Mouse (Mus musculus) hindbrain, embryonic 16.5 days (tissue): ENCODE results near the gene Tysnd1. TPM values are rescaled to one million over a fixed set of nuclear protein-coding genes. Genes with fewer than 3 reads are reported as not detected.

Source experiments
- ATAC-seq: fragments of 200-750 bp; cut with Nextera tagmentation; 2 replicates; pipeline ENCODE4 v1.8.0; 2017; ENCODE audit warnings: moderate TSS enrichment, moderate library complexity
- H3K27ac ChIP-seq: fragments of 300-500 bp; sonication (generic); 2 replicates; pipeline ENCODE4 v1.5.1; 2014; ENCODE audit warnings: low read depth, mild to moderate bottlenecking, control low read depth, low read length, moderate library complexity
- H3K27me3 ChIP-seq: fragments of 300-500 bp; sonication (generic); replicated peaks from 2 replicates; pipeline ENCODE4 v1.6.1; 2014; ENCODE audit warnings: low read length; ENCODE audit not compliant: control insufficient read depth, insufficient read depth
- H3K36me3 ChIP-seq: fragments of 300-500 bp; sonication (generic); 2 replicates; pipeline ENCODE4 v1.6.1; 2014; ENCODE audit warnings: mild to moderate bottlenecking, low read length, moderate library complexity, mixed read lengths; ENCODE audit not compliant: control insufficient read depth, insufficient read depth
- H3K4me1 ChIP-seq: fragments of 300-500 bp; sonication (generic); 2 replicates; pipeline ENCODE4 v1.6.1; 2014; ENCODE audit warnings: low read depth, low read length; ENCODE audit not compliant: control insufficient read depth, insufficient read depth
- H3K4me2 ChIP-seq: fragments of 300-500 bp; sonication (generic); 2 replicates; pipeline ENCODE4 v1.6.1; 2014; ENCODE audit warnings: mild to moderate bottlenecking, low read length, control low read depth, moderate library complexity
- H3K4me3 ChIP-seq: fragments of 300-500 bp; sonication (generic); 2 replicates; pipeline ENCODE4 v1.5.1; 2014; ENCODE audit warnings: mild to moderate bottlenecking, low read length, control low read depth, moderate library complexity
- H3K9ac ChIP-seq: fragments of 300-500 bp; sonication (generic); 2 replicates; pipeline ENCODE4 v1.6.1; 2014; ENCODE audit warnings: low read depth, mild to moderate bottlenecking, control low read depth, low read length, moderate library complexity
- H3K9me3 ChIP-seq: fragments of 300-500 bp; sonication (generic); 2 replicates; pipeline ENCODE4 v1.6.1; 2014; ENCODE audit warnings: mild to moderate bottlenecking, low read length, moderate library complexity; ENCODE audit not compliant: control insufficient read depth
- WGBS: fragments of 180-500 bp; shearing (Covaris S2); extraction: QIAGEN DNeasy Blood & Tissue Kit; methylation state at CpG from one replicate; pipeline ENCODE4 v1.1.7; 2014; 5-methylcytosine and 5-hydroxymethylcytosine counted together
- polyA plus RNA-seq: library from polyadenylated mRNA; unstranded; fragments of >200 nt; fragmentation: Nextera tagmentation; extraction: Ambion mirVana; gene quantifications from 2 replicates; pipeline ENCODE4 v1.2.1, GENCODE M21; 2015

The Tysnd1 gene
- polyA plus RNA-seq, 1 experiment from 2014 or later = 24.5 TPM

DNA sequence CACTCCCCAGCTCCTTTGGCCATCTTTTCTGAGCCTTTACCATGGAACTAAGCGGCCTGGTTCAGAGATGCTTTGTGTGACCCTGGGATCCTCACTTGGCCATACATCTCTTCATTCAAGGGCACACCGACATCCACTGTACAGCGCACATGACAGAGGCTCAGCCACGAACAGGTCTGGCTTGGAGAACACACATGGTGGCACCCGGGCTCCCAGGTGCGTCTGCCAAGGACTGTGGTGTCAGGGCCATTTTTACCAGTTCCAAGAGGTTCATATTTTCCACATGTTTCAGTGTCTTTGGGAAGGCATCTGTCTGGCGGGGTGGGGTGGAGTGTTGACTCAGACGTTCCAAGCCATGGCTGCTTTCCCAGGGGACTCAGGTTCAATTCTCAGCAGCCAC is 47.0 kb downstream of the Tysnd1 start:
- no peaks in the 10 kb centered on the region for H3K4me1 ChIP-seq
- H3K4me3 ChIP-seq = no peak overlapping the region
- no peak overlapping the region for H3K4me2 ChIP-seq
- H3K9ac ChIP-seq = no peak overlapping the region
- ATAC-seq = no peak
- no peak overlapping the region for H3K27ac ChIP-seq
- WGBS = 94% methylated on average over 8 of the region's 8 CpGs
- H3K27me3 ChIP-seq = no peaks in the 10 kb centered on the region
- H3K36me3 ChIP-seq = peaks cover 65% of the 10 kb centered on the region
- peaks cover 4% of the 10 kb centered on the region; the same call in 1 of the 2 replicates for H3K9me3 ChIP-seq

DNA sequence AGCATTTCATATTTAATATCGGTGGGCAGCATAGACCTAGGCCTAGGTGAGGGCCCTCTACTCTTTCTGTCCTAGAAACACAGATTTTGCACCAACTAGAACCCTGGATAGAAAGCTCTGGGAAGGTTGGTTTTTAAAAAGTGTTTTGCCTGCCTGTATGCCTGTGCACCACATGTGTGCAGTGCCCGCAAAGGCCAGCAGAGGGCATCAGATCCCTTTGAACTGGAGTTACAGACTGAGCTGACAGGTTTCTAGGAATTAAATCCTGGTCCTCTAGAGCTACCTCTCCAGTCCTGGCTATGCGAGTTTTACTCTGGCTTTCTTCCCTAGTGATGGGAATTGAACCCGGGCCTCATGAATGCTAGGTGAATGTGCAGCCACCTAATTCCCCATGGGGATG is 49.8 kb downstream of the Tysnd1 start:
- Histone ChIP-seq H3K27me3 (no peaks in the 10 kb centered on the region), H3K4me3 (no peak overlapping the region), H3K4me1 (no peaks in the 10 kb centered on the region), H3K27ac (no peak overlapping the region), H3K9ac (no peak overlapping the region), H3K9me3 (peaks cover 4% of the 10 kb centered on the region; the same call in 1 of the 2 replicates), H3K4me2 (no peak overlapping the region), H3K36me3 (peaks cover 67% of the 10 kb centered on the region)
- 85% methylated on average over 4 of the region's 4 CpGs for WGBS
- no peak for ATAC-seq

GRCm38 (mm10) chr10:61747302-61747701 is 52.0 kb downstream of the Tysnd1 start:
- Histone ChIP-seq H3K9ac (no peak overlapping the region), H3K4me2 (no peak overlapping the region), H3K27me3 (no peaks in the 10 kb centered on the region), H3K4me1 (no peaks in the 10 kb centered on the region), H3K36me3 (peaks cover 69% of the 10 kb centered on the region), H3K27ac (no peak overlapping the region), H3K9me3 (peaks cover 4% of the 10 kb centered on the region; the same call in 1 of the 2 replicates), H3K4me3 (no peak overlapping the region)
- 82% methylated on average over 13 of the region's 13 CpGs for WGBS
- no peak for ATAC-seq

DNA sequence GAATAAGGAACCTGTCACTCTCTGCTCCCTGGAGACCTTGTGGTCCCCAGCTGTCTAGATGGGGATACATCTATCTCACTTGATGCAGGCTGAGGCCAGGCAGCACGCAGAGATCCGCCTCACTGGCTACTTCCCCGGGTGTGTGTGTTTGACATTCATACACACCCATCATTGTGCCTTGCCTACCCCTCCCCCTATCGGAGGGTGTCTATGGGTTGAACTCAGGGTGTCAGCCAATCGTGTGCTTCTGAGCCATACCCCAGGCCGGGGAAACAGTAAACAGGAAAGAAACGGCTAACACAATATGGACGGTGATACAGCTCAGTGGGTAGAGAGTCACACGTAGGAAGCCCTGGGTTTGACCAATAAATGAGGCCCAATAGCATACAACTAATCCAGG is 54.7 kb downstream of the Tysnd1 start:
- WGBS = 83% methylated on average over 9 of the region's 9 CpGs
- no peaks in the 10 kb centered on the region for H3K4me1 ChIP-seq

DNA sequence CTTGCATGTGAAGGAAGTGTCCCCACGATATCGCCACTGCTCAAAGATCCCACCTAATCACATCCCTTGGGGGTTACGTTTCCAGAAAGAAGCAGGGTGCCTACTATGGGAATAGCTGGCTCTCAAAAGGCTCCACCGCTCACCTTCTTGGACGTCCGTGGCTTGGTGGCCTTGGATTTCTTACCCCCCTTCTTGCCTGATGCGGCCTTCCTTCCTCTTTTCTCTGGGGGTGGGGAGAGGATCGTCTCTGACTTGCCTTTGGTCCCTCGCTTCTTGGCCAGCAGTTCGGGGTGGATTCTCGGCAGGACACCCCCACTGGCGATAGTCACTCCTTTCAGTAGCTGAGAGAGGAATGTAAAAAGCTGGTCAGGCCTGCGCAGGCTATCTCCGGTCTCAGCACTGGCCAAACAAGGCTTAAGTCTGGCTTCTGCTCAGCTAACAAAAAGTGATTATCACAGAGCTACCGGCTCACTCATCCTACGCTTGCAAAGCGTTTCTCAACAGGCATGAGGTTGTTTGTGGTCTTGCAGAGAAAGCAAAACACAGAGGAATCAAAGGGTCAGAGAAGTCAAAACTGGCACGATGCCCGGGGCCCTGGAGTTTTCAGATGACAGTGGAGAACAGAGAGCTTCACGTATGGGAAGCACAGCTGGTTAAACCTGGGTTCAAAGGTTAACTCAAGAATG is 56.4 kb downstream of the Tysnd1 start:
- no peak overlapping the region for H3K4me2 ChIP-seq
- ATAC-seq = no peak
- peaks cover 54% of the 10 kb centered on the region for H3K36me3 ChIP-seq
- 78% methylated on average over 20 of the region's 20 CpGs for WGBS
- no peak overlapping the region for H3K27ac ChIP-seq
- no peaks in the 10 kb centered on the region for H3K4me1 ChIP-seq
- no peak overlapping the region for H3K4me3 ChIP-seq
- H3K27me3 ChIP-seq = no peaks in the 10 kb centered on the region
- H3K9ac ChIP-seq = no peak overlapping the region
- H3K9me3 ChIP-seq = no peaks in the 10 kb centered on the region

More for the DNA sequence above, 54.7 kb downstream of the Tysnd1 start:
- peaks cover 60% of the 10 kb centered on the region for H3K36me3 ChIP-seq
- peaks cover 4% of the 10 kb centered on the region; the same call in 1 of the 2 replicates for H3K9me3 ChIP-seq
- no peak overlapping the region for H3K4me2 ChIP-seq
- no peak overlapping the region for H3K4me3 ChIP-seq
- no peaks in the 10 kb centered on the region for H3K27me3 ChIP-seq
- ATAC-seq = no peak
- no peak overlapping the region for H3K9ac ChIP-seq
- no peak overlapping the region for H3K27ac ChIP-seq

Other genes starting within 250 kb of the Tysnd1 start
- gene Eif4ebp2, start 242.9 kb upstream of the Tysnd1 start, polyA plus RNA-seq = 43.2 and 46.6 TPM in 2 replicates
- gene Lrrc20, start 219.7 kb upstream of the Tysnd1 start, polyA plus RNA-seq = 14.9 and 17.7 TPM in 2 replicates
- gene Npffr1, start 100.0 kb upstream of the Tysnd1 start, polyA plus RNA-seq = 0.97 and 1.5 TPM in 2 replicates
- gene Ppa1, start 47.0 kb upstream of the Tysnd1 start, polyA plus RNA-seq = 207 and 226 TPM in 2 replicates
- 204 and 210 TPM in 2 replicates for gene Sar1a, start 15.2 kb upstream of the Tysnd1 start, polyA plus RNA-seq
- 15.8 and 19.2 TPM in 2 replicates for gene Aifm2, start 19.7 kb downstream of the Tysnd1 start, polyA plus RNA-seq
- gene H2afy2, start 88.6 kb downstream of the Tysnd1 start, polyA plus RNA-seq = 237 and 252 TPM in 2 replicates